Mouse (Mus musculus): ENCODE data around the gene Dck.

DNA sequence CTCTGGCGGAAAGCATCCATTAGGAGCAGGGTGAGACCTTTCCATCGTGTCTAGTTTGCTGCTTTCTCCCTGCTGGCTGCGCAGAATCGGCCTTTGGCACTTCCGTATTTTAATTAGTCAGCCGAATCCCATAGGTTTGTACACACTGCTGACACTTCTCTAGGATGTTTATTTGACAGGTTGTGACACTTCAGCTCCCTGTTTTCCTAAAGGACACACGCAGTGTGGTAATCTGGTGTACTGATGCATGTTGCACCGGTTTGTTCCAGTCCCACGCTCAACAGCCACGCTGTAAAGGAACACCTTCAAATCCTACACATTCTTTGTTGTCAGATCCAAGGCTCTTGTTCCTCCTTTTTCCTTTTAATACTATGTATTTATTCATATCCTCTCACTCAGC lies 60.0 kb downstream of the Dck start:
- no peak for TF ChIP-seq EP300 (IDR thresholded peaks at IDR 0.05; ENCODE audit: low read depth)
- TF ChIP-seq CTCF (IDR thresholded peaks at IDR 0.05; ENCODE audit: low read depth), result no peak

Measured in heart, postnatal 0 days (tissue).